Mouse (Mus musculus) brain, adult 2 months (tissue): ENCODE data around the gene Mfap1b.
"Not testable (repeated sequence)": the region's sequence is repeated elsewhere in the genome, so short reads cannot be mapped to it uniquely, and the experiment has no call there.

ENCODE experiments used
- DNase-seq: peaks from one replicate; pipeline ENCODE4 v3.0.0; 2011; ENCODE audit warnings: low read depth, low spot score

The Mfap1b gene

DNA sequence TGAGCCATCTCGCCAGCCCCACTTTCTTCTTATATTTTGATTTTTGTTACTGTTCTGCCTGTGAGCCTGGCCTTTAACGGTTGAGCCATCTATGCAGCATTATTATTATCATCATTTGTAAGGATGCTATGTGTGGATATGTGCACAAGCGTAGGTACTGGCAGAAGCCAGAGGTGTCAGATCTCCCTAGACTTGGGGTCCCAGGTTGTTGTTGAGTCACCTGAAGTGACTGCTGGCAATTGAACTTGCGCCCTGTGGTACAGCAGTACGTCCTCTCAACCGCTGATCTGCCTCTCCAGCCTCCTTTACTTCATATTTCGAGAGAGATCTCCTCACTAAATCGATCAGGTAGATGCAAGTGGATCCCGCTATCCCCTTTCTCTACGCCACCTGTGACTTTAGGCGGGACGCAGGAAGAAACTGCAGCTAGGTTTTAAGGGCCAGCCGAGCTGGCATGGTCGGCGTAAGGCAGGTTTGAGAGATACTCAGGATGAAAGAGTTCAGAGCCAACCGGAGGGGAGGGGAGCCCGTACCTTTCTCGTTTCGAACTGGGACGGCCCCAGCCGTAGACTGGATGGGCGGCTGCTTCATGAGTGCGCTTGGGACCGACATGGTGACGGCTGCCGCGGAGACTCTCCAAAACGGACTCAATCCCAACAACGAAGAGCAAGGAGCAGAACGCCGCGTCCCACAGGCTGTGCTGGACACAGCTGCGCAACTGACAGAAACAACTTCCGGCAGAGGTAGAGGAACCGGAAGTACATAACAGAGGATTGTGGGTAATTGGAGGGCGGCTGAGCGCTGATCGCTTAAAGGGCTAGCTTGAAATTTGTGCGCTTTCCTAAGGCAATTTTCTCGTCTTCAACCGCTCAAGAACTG lies at the start of gene Mfap1b:
Gene Mfap1b (minus strand): TSS at position 767 of the 879 bp plus-strand sequence.
- peak; percentile 97 for DNase-seq

DNA sequence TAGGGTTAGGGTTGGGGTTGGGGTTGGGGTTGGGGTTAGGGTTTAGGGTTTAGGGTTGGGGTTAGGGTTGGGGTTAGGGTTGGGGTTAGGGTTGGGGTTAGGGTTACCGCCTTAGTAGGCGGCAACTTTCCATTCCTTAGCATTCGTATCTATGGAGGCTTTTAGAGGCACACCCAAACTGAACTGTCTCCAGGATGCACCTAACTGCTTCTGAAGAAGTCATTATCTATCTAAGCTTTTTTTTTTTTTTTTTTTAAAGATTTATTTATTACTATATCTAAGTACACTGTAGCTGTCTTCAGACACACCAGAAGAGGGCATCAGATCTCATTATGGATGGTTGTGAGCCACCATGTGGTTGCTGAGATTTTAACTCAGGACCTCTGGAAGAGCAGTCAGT lies 49.0 kb upstream of the Mfap1b start:
- not testable (repeated sequence) for DNase-seq

DNA sequence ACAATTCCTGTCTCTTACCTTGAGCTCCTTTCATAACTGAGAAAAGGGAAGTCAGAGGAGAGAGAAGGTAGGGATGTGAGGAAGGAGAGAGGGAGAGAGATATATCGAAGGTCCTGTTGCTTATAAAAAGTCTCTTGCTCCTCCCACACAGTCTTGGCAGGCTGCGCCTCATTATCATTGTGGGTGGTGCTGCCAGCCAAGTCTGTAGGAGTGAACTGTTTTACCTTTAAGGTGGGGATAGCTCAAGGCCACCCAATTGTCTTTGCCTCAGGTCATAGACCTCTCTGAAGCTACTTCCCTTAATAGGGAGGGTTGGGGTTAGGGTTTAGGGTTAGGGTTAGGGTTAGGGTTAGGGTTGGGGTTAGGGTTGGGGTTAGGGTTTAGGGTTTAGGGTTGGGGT lies 48.1 kb upstream of the Mfap1b start:
- DNase-seq: peak; percentile 63

DNA sequence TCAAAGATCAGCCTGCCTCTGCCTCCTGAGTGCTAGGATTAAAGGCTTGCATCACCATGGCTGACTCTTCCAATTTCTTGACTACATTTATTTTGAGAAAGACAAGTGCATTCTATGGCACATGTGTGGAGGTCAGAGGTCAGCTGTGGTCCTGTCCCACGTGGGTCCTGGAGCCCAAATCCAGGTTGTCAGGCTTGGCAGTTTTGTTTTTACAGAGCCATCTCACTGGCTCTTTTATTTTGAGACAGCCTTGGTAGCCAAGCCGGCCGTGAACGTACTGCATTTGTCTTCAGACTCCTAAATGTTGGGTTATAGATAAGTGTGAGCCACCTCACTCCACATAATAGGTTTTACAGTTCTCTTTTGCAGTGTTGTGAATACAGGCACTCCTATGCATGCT lies 44.8 kb upstream of the Mfap1b start:
- DNase-seq: not testable (repeated sequence)

DNA sequence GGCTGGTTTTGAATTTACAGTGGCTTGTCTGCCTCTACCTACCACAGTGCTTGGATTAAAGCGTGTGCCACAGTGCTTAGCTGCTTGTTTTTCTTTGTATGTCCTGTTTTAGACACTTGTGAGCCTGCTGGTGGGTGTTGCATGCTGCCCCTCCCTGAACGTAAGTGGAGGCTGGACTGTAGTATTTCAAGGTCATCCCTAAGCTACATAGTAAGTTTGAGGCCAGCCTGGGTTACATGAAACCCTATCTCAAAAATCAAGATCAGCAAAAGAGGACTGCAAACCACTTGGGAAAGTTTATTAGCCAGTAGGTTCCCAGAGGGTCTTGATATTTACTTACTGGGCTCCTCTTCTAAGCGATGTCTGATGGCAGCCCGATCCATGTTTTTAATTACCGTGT lies 44.2 kb upstream of the Mfap1b start:
- no peak for DNase-seq

DNA sequence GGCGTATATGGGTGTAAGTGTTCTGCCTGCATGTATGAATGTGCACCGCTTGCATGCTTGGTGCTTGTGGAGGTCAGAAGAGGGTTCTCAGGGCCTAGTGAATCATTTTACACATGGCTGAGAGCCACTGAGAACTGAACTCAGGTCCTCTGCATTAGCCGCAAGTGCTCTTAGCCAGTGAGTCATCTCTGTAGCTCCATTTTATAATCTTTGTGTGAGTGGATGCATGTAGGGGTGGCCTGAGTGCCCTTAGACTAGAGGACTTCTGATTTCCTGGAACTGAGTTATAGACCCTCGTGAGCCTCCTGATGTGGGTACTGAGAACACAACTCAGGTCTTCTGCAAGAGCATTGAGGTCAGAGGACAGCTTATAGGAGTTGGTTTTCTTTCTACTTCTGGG lies 40.3 kb upstream of the Mfap1b start:
- no peak for DNase-seq

DNA sequence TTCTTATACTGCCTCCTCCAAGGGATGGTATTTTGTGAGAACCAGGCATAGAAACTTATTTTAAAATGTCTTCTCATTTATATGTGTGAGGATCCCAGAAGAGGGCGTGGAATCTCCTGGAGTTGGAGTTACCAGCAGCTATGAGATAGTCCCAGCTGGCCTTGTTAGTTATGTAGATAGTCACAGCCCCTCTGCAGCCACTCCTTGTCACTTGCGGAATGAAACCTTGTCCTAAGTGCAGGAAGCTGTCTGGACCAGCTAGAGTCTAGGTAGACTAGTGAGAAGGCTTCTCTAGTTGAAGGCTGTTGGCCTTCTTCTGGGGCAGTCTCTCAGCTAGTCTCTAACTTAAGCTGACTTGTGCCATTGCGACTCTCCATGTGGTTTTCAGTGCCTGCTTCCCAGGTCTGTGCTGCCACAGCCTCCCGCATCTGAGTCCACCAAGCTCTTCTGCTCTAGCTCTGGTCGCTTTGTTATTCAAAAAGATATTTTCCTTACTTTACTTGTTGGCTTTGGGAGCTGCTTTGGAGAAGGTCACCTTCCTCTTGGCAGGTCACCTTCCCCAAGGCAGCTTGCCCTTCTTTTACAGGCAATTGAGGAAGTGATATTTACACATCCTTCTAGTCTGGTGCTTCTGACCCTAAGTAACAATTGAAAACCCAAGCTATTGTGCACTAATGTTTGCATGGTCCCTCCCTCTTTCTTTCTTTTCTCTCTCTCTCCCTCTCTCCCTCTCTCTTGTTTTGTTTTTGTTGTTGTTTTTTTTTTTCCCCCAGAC lies 39.3 kb upstream of the Mfap1b start:
- not testable (repeated sequence) for DNase-seq

DNA sequence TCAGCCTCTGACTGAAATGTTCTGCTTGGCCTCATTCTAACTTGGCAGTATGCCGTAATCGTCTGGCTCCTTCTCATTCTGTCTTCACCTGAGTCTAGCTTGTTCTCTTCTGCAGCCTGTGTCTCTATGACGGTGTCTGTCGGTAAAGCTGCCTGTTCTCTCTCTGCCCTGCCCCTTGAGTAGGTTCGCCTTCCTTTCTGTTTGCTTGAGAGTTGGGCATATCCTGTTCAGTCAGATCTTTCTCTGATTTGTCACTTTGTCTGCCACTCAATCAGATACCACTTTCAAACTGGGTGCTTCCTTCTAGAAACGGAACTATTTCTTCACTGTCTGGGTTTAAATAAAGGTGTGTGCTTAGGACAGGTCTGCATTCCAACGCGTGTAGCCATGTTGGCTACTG lies 37.5 kb upstream of the Mfap1b start:
- DNase-seq: no peak

DNA sequence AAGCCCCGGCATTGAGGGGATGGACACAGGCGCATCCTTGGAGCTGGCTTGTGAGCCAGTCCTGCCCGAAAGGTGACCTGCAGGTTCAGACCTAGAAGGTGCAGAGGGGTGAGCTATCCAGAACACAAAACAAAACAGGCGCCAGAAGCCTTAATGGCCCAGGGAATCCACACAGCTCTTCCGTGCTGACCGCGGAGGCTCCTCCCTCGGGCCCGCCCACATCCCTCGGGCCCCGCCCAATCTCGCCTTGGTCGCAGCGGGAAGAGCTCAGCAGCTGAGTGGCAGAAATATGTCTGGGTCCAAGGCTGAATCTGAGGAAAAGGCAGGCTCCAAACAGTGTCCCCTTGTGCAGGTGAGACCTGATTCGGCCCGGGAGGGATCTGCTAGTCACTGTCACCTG lies 35.7 kb upstream of the Mfap1b start:
- peak; percentile 72 for DNase-seq

DNA sequence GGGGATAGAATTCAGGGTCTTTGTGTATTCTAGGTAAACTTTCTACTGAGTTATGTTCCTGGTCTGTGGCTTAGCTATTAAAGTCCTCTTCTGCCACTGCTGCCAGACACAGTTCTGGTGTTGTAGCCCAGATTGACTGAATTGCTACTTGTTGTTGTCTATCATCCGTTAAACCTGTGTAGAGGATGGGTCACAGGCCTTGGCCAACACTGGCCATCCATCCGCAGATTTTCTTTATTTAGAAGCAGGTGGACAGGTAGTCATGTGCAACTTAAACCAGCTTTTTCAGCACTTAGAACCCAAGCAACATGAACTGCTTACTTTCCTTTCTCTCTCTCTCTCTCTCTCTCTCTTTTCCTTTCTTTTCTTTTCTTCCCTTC lies 34.1 kb upstream of the Mfap1b start:
- no peak for DNase-seq

DNA sequence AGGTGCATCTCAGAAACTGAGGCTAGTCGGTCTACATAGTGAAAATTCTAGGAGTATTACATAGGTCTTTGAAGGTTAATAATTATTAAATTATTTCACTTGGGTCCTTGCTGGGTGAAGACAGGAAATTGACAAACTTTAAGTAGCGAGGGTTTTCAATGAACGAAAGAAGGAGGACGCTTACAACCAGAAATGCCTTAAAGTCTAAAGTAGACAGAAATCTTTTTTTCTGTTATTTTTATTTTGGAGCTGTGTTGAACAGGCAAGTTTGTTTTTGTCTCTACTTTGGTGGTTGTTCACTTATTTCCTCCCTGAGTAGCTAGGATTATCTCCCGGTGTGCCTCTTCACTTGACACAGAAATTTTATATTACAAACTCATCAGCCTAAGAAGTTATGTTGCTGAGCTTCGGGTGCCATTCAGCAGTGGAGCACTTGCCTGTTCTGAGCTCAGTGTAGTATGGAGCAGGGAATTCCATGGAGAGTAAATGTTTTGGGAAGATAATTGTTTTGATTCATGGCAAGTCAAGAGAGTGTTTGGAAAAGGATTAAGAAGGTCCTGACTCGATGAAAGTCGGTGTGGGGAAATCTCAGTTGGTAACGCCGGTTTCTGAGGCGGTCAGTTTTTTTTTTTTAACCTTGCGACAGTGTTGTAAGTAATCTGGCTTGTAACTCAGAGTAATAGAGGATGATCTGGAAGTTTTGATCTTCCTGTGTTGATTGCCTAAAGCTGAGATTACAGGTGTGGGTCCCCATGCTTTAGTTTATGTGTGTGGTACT lies 33.5 kb upstream of the Mfap1b start:
- DNase-seq: no peak

DNA sequence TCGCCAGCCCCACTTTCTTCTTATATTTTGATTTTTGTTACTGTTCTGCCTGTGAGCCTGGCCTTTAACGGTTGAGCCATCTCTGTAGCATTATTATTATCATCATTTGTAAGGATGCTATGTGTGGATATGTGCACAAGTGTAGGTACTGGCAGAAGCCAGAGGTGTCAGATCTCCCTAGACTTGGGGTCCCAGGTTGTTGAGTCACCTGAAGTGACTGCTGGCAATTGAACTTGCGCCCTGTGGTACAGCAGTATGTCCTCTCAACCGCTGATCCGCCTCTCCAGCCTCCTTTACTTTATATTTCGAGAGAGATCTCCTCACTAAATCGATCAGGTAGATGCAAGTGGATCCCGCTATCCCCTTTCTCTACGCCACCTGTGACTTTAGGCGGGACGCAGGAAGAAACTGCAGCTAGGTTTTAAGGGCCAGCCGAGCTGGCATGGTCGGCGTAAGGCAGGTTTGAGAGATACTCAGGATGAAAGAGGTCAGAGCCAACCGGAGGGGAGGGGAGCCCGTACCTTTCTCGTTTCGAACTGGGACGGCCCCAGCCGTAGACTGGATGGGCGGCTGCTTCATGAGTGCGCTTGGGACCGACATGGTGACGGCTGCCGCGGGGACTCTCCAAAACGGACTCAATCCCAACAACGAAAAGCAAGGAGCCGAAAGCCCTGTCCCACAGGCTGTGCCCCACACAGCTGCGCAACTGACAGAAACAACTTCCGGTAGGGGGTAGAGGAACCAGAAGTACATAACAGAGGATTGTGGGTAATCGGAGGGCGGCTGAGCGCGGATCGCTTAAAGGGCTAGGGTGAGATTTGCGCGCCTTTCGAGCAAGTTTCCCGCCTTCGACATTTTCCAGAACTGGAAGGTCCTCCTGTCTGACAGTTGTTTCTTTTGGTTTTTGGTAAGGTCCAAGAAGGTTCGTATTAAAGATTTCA lies 32.3 kb upstream of the Mfap1b start, which contains the start of the genes Mfap1a and Wdr76:
Gene Mfap1a (minus strand): TSS at position 724 of the 941 bp plus-strand sequence.
Gene Wdr76 (plus strand): TSS at position 782 of the 941 bp plus-strand sequence.
- DNase-seq: peak; percentile 96

DNA sequence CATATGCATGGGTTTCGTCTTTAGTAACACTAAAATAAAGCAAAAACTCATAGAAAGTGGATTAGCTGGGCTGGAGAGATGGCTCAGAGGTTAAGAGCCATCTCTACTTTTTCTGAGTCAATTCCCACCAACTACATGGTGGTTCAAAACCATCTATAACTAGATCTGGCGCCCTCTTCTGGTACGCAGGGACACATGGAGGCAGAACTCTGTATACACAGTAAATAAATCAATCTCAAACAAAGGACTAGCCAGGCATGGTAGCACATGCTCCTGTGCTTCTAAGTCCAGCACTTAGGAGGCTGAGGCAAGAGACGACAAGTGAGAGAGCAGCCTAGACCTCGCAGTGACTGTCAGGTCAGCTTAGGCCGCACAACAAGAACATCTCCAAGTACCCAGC lies 27.7 kb upstream of the Mfap1b start:
- not testable (repeated sequence) for DNase-seq

DNA sequence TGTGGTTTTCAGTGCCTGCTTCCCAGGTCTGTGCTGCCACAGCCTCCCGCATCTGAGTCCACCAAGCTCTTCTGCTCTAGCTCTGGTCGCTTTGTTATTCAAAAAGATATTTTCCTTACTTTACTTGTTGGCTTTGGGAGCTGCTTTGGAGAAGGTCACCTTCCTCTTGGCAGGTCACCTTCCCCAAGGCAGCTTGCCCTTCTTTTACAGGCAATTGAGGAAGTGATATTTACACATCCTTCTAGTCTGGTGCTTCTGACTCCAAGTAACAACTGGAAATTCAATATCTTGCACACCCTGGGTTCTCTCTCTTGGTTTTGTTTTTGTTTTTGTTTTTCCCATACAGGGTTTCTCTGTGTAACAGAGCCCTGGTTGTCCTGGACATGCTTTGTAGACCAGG lies 10.5 kb upstream of the Mfap1b start:
- not testable (repeated sequence) for DNase-seq

DNA sequence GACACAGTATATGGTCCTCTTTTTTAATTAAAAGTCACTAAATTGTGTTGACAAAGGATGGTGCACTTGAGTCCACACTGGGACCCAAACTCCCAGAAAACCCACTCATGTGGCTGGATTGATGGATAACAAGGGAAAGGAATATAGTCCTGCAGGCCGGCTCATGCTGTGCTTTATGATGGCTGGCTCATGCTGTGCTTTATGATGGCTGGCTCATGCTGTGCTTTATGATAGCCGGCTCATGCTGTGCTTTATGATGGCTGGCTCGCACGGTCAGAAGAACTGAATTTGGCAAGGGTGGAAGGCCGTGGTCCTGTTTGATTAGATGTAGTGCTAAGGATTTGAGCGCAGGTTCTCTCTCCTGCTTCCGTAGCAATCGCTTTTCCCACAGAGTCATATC lies 9.7 kb upstream of the Mfap1b start:
- no peak for DNase-seq

DNA sequence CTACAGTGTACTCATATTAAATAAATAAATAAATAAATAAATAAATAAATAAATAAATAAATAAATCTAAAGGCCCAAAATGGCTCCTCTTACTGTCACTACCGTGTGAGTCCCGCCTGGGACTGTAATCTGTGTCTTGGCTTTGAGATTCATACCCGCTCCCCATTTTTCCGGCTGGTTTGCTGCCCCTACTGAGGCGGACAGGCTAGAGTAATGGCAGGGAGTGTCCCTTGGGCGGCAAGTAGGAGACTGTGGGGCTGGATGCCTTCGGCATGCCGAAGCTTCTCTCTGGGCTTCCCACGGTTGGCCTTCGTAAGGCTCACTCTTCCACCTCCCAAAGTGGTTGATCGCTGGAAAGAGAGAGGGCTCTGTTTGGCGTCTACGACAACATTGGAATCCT lies 7.0 kb upstream of the Mfap1b start:
- not testable (repeated sequence) for DNase-seq

DNA sequence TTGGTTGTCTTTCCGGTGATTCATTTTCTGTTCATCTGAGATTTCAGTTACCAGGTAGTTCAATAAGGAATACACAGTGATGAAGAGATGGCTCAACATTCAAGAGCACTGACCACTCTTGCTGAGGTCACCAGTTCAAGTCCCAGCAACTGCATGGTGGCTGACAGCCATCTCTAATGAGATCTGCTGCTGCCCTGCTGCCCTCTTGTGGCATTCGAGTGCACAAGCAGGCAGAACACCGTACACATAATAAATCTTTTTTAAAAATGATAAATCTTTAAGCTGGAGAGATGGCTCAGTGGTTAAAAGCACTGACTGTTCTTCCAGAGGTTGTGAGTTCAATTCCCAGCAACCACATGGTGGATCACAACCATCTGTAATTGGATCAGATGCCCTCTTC lies 6.6 kb upstream of the Mfap1b start:
- no peak for DNase-seq

DNA sequence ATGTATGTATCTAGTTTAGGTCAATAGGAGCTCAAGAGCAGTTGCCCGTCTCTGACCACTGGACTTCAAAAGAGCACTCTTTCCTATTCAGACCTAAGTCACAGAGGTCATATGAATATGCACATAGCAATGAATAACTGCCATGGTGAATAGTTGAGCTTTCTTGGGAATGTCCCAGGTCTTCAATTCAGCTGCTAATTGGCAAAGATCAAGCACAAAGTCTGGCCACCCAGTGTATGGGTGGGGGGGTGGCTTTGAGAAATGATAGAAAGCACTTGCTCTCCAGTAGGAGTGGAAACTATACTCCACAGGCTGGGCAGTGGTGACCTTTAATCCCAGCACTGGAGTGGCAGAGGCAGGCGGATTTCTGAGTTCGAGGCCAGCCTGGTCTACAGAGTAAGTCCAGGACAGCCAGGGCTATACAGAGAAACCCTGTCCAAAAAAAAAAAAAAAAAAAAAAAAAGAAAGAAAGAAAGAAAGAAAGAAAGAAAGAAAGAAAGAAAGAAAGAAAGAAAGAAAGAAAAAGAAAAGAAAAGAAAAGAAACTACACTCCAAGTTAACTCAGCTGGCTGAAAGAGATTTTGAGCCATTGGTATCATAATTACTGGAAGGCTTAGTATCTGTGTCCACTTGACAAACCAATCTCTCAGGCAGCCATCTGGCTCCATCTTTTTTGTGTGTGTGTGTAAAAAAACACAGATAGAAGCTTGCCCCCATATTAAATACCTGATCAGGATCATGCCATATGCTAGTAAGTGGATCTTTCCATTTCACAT lies 3.8 kb upstream of the Mfap1b start:
- DNase-seq: no peak

DNA sequence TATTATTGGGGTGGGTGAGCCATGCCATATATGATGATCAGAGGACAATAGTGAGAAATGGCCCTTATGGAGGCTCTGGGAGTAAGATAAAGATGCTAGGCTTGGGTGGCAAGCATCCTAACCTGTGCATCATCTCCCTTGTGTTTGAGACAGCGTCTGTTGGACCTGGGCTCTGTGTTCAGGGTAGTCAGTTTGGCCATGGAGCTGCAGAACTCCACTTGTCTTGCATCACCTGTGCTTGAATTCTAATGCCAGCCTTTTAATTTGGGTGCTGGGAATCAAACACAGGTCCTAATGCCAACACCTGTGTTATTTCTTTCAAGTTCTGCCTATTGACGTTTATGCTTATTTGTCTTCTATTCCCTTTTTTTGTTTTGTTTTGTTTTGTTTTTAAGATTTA lies 1.4 kb upstream of the Mfap1b start:
- not testable (repeated sequence) for DNase-seq

DNA sequence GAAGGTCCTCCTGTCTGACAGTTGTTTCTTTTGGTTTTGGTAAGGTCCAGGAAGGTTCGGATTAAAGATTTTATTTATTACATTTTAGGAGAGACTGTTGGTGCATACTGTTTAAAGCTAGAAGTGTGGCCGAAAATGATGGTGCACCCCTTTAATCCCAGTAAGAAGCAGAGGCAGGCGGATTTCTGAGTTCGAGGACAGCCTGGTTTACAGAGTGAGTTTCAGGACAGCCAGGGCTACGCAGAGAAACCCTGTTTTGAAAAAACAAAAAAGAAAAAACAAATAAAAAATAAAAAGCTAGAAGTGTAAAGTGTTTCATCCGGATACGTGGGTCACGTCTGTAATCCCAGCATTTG lies 291 bp upstream of the Mfap1b start:
- no peak for DNase-seq
